Mouse (Mus musculus): Measurements from ENCODE around the gene Rln3. TPM values are rescaled to one million over a fixed set of nuclear protein-coding genes. Genes with fewer than 3 reads are reported as not detected.
"Not testable (repeated sequence)": the region's sequence is repeated elsewhere in the genome, so short reads cannot be mapped to it uniquely, and the experiment has no call there.

The Rln3 gene
- polyA plus RNA-seq, 2 experiments from 2014 or later: 45.1 to 59.1 TPM

DNA sequence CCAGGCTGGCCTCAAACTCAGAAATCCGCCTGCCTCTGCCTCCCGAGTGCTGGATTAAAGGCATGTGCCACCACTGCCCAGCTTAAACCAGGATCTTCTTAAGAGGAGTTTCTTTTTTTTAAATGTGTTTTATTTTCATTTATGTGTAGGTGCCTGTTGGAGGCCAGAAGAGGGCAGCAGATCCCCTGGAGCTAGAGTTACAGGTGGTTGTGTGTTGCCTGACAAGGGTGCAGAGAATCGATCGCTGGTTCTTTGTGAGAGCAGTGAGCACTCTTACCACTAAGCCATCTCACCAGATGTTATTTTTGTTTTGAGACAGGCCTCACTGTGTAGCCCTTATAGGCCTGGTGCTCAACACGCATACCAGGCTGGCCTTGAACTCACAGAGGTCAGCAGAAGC is 29.0 kb downstream of the Rln3 start:
- no peak for ATAC-seq

DNA sequence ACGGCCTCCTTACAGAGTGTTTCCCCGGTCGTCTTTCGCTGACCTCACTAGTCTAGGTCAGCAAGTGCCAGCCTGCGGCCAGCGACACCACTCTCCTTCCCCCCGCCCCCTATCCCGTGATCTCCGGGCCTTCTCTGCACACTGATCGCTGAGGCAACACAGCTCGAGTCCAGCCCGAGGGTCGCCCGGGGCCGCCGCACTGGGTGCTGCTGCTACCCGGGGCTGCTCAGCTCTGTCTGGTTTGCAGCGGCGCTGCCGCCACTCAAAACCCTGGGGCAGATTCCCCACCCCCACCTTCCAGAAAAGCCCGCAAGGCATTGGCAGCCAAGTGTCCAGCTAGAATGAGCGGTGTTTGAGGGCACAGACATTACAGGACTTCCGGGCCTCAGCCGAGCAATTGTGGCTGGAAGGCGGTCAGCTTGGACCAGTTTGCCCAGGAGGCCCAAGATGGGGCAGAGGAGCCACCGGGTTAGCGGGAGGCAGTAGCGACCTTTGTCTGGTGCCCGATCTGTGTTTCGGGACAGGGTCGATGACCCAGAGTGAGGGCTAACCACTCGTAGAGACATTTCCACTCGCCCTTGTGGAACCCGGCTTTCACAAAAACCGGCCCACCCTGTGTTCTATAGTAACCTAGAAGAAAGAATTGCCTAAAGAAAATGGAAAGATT is 32.2 kb downstream of the Rln3 start:
- no peak for ATAC-seq

DNA sequence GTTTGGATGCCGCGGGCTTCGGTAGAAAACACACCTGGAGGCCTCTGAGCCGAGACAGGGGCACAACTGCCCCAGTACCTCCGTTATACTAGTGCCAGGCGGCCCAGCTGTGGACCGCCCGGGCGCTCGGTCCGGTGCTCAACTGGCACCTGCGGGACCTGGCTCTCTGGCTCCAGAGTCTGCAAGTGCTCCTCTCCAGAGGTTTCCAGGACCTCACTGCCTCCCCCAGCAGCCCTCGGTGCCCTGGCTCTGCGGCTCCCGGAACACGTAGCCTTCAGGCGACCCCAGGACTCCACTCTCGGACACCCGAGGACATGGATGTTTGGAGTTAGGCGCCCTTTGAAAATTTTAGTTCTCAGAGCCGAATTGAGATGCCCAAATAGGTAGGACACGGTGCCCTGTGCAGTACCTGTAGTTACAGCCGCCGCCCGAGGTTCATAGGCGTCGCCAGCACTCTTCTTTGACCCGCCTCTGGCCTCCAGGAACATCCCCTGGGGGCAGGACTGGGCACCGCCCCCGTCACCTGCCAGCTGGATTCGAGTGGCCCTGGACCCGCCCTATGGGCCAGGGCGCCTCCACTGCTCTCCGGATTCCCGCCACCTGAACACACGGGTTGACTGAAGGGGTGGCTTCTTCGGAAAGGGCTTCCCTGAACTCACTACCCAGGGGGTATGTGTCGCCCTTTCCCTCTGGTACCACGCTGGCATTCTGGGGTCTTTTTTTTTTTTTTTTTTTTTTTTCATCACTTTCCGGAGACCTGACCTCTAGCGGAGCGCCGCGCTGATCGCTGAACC is 32.9 kb downstream of the Rln3 start, which contains the start of gene 2210011C24Rik:
Gene 2210011C24Rik, minus strand, starts transcription at position 467 of the 794 bp plus-strand sequence.
- peak; percentile 27 for ATAC-seq

DNA sequence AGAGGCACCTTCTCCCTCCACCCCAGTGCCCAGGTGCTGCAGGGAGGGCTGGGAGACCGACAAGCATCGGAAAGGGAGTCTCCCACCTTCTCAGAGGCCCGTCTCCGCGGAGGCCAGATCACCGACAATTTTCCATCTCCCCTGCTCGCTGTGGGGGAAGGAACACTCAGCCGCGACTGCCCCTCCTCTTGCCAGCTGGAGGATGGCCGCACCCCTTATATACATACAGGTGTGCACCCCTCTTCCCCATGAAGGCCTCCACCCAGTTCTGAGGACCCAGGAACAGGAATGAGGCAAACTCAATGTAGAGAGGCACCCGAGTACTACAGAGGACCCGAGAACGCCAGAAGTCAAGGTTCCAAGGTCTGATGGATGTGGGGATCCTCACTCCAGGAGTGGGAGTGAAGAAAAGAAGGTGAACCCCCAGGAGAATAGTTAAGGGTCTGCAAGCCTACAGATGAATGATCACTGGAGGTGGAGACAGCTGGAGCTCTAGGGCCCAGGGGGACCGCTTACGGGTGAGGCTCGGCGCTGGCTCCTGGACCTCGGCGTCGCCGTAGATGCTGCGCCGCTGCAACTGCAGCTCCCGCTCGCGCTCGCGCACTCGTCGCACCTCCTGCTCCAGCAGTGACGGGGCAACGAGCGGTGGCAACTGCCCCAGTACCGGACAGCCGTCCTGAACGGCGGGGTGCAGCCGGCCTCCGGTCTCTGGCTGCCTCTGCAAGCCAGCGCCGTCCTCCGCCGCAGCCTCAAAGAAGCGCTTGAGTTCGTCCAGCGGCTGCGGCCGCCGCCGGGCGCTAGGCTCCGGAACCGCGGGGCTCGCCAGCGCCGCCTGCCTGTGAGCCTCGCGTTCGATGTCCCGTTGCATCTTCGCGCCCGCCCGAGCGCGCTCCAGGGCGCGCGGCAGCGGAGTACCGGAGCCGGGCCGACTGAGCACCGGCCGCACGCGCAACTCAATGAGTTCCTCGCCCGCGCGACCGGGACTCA is 33.9 kb downstream of the Rln3 start:
- ATAC-seq: peak; percentile 76

DNA sequence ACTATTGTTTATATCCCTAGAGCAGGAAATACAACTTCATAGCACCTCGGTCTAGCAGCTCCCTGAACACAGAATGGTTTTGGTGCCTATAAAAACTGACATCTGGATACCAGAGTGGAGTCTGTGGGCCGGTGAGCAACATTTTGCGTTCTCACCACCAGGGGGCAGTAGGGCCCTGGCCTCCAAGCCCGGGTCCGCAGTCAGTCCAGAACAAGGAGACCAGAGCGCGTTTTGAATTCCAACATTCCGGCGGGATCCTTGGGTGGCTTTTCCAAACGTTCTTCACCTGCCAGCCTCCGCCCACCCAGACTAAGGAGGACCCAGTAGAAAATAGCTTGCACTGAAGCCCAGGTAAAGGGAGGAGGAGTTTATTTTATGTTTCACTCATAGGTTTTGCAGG is 34.9 kb downstream of the Rln3 start:
- ATAC-seq: no peak

DNA sequence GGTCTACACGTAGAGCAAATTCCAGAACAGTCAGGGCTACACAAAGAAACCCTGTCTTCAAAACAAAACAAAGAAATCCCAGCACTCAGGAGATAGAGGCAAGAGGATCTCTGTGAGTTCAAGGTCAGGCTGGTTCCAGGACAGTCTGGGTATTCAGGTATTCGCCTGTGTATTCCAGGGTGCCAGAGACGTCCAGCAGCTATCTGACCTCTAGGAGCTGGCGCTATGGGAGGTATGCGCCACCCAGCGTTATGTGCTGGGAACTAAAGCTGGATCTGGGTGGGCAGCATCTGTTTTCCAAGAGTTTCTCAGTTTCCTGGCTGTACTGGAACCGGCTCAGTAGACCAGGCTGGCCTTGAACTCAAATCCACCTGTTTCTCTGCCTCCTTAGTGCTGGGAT is 36.4 kb downstream of the Rln3 start:
- no peak for ATAC-seq

DNA sequence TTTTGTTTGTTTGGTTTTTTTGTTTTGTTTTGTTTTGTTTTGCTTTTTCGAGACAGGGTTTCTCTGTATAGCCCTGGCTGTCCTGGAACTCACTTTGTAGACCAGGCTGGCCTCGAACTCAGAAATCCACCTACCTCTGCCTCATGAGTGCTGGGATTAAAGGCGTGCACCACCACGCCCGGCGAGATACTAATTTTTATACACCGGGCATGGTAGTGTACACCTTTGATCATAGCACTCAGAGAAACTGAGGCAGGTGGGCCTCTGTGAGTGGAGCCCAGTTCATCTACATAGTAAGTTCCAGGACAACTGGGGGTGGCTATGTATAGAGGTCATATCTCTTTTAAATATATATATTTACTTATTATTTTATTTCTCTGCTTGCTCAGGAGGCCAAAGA is 39.3 kb downstream of the Rln3 start:
- ATAC-seq: not testable (repeated sequence)

DNA sequence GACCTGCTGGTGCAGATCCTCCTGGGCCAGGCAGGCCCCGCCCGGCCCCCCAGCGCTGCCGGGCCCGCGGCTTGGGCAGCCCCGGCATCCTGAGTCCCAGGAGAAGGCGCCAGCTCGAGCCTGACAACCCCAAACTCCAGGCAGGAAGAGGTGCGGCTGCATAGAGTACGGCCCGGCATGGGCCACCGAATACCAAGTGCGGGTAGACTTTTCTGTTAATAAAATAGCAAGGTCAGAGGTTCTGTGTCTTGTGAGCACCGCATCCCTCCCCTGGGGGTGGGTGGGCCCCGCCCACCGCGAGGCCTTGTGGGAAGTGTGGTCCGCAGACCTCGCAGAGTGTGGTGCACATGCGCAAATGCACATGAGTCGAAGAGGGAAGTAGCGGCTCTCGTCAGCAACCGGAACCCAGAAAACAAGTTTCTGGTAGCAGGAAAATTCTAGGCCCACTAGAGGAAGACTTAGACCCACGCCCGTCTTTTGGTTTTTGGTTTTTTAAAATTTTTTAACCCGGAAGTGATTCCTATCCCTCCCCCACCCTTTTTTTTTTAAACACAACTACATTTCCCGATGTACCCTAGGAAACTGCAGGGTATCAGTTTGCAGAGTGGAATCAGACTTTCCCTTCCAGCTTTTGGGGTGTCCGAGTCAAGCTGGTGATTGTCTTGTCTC is 40.1 kb downstream of the Rln3 start:
- ATAC-seq: peak; percentile 97

DNA sequence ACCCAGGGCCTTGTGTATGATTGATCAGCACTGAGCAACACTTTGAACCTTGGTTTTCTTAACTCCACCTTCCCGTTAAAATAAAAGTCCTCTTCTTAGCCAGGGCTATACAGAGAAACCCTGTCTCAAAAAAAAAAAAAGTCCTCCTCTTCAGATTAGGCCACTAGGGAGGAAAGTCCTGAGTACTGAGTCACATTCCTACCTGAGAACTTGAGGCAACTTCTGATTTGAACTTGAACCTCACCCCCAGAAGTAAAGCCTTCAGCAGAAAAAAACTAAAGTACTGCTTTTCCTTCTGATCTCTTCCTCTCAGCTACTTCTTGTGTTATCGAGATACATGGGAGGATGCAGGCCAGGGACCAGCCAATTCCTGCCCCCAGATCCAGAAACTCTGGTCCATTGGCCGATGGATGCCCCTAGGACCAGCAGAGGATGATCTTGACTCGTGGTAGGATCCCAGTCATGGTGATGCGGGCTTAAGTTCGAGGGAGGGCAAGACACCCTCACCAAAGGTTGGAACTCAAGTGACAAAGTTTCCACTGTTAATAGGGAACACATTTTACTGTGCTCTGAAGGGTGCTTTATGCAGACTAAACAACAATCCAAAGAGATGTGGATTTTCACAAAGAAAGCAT is 41.1 kb downstream of the Rln3 start:
- no peak for ATAC-seq

DNA sequence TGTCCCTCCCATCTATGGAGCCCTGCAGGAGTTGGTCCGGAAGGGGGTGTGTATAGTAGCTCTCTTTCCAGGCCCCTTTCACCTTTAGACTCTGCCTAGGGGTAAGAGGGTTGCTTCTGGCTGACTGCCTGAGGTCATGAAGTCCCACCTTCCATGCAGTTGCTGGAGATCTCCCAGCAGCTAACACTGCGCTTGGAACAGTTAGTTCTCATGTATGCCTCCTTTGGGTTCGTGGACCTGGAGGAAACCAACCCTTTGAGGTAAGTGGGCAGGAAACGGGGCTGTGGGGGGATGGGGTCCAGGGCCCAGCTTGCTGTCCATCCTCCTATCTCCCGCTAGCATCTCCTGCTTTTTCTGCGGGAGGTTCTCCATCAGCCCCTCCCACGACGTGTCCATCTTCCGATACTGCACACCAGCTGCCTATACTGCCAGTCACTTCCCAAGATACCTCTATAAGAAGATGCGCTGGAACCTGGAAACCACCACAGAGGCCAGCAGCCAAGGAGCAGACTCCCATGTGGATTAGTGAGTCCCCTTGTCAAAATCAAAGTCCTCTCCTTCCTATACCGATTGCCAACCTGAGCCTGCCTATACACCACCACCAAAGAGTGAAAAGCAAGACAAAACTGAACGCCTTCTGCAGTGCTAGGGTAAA is 41.7 kb downstream of the Rln3 start:
- ATAC-seq: no peak

DNA sequence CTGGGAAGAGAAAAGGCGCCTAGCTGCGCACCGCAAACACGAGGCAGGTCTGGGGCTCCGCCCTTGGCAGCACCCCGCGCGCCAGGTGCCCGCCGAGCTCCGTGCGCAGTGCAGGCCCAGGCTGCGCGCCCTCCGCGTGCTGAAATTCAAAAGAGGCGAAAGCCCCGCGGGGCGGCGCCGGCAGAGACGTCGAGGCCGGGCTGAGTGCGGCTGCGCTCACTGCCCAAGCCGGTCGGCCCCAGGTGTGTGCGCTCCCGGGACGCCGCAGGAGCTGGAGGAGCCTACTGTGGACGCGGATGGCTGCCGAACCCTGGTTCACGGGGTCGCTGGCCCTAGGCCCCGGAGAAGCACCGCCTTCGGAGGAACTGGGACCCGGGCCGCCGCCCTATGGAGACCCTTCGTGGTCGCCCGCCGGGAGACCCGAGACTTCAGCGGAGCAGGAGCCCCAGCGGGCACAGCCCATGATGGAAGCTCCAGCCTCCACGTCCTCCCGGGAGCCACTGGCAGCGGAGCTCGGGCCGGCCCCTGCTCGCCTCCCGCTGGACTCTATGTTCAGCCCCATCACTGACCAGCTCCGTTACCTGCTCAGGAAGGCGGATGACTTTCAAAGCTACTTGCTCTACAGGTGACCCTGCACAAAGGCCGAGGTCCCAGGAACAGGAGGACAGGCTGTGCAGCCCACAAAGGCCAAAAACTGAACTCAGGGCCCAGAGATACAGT is 43.4 kb downstream of the Rln3 start, which contains the start of gene 1700067K01Rik:
Gene 1700067K01Rik, plus strand, starts transcription at position 222 of the 720 bp plus-strand sequence.
- no peak for ATAC-seq

DNA sequence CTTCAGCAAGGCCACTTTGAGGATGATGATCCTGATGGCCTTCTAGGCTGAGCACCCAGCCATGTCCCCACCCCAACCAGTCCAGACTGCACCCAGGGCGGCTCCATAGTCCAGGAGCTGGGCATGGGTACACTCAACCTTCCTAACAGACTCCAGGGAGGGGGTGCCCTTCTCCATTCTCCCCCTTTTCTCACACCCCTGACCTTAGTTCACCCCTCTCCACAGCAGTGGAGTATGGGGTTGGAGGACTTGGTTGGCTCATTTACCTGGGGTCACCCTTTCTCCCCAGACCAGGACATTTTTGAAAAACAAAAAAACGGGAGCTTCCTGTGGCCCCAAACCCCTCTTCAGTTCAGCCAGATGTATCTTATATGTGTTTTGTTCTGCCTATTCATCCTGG is 45.0 kb downstream of the Rln3 start:
- ATAC-seq: no peak

DNA sequence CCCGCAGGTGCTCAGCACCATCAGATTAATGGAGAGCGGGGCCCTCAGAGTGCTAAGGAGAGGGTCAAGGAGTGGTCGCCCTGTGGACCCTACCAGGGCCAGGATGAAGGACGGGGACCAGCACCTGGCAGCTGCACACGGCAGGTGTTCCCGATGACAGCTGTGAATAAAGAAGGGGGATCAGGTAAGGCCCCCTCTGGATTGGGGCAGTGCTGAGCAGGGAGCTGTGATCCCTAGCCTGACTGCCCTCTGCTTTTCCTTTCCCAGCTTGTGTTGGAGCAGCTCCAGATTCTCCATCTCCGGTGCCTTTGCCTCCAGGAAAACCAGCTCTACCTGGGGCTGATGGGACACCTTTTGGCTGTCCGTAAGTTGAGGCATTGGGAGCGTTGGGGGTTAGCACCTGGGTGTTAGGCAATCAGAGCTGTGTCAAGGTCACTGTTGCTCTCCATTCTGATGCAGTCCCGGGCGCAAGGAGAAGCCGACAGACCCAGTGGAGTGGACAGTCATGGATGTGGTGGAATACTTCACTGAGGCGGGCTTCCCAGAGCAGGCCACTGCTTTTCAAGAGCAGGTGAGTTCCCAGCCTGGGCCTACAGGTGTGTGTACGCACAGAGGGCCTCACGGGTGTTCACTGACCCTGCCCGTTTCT is 45.6 kb downstream of the Rln3 start:
- no peak for ATAC-seq

DNA sequence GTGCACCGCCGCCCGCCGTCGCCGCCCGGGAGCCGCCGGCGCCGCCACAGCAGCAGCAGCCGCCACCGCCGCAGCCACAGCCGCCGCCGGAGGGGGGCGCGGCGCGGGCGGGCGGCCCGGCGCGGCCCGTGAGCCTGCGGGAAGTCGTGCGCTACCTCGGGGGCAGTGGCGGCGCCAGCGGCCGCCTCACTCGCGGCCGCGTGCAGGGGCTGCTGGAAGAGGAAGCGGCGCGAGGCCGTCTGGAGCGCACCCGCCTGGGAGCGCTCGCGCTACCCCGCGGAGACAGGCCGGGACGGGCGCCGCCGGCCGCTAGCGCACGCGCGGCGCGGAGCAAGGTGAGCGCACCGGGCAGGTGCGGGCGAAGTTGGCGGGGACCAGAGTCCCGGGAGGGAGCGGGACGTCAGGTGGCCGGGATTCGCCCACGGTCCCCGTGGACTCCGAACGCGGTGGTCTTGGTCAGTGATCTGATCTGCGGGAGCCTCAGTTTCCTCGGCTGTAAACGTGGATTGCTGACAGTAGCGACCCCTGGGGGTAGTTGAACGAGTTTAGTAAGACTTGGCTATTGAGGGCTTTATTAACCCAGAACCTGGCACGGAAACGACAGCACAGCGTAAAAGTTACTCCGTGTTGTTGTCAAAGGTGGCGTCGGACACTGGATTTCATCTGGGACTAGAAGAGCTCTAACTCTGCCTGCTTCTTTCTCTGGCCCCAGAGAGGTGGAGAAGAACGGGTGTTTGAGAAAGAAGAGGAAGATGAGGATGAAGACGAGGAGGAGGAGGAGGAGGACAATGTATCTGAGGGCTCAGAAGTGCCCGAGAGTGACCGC is 46.4 kb downstream of the Rln3 start:
- peak; percentile 63 for ATAC-seq

DNA sequence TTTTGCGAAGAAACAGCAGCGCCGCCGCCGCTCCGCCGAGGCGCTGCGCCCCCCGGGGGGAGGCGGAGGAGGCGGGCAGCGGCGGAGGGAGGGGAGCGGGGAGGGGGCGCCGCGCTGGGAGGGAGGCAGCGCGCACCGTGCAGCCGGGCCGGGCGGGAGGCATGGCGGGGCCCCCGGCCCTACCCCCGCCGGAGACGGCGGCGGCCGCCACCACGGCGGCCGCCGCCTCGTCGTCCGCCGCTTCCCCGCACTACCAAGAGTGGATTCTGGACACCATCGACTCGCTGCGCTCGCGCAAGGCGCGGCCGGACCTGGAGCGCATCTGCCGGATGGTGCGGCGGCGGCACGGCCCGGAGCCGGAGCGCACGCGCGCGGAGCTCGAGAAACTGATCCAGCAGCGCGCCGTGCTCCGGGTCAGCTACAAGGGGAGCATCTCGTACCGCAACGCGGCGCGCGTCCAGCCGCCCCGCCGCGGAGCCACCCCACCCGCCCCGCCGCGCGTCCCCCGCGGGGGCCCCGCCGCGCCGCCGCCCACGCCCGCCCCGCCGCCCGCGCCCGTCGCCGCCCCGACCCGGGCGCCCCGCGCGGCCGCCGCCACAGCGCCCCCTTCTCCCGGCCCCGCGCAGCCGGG is 47.2 kb downstream of the Rln3 start, which contains the start of gene Samd1:
Gene Samd1, plus strand, starts transcription at position 162 of the 631 bp plus-strand sequence.
- ATAC-seq: peak; percentile 2

DNA sequence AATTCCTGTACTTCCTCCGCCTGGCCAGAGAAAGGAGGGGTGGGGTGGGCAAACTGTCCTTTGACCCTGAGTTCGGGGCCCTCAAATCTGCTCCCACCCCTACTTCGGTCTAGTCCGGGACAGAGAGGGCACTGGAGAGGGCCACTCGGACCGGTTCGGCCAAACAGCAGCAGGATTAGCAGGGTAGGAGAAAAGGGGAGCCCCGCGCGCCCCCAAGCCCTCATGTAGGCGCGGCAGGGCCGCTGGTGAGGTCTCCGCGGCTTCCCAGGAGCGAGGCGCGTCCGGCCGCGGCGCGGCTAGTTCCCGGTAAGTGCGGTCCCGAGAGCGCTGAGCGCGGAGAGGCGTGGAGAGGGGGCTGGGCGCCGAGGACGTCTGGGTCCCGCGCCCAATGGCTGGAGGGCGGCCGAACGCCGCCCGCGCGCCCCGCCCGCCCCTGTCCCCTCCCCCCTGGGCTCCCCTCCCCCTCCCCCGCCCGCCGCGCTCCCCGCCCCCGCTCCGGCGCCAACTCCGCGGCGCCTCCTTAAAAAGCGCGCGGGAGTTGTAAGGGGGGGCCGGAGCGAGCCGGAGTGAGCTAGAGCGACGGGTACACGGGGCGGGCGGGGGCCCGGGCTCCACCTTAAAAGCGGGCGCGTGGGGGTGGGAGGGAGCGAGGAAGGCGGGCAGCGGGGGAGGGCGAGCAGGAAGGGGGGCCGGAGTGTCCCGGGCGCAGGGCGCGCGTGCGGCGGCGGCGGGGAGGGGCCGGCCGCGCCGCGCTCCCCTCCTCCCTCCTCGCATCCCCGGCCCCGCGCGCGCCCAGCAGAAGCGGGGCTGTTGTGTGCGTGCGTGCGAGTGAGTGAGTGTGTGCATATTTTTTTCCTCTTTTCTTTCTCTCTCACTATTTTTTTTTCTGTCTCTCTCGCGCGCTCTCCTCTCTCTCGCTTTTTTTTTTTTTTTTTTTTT is 48.0 kb downstream of the Rln3 start:
- peak; percentile 48 for ATAC-seq

DNA sequence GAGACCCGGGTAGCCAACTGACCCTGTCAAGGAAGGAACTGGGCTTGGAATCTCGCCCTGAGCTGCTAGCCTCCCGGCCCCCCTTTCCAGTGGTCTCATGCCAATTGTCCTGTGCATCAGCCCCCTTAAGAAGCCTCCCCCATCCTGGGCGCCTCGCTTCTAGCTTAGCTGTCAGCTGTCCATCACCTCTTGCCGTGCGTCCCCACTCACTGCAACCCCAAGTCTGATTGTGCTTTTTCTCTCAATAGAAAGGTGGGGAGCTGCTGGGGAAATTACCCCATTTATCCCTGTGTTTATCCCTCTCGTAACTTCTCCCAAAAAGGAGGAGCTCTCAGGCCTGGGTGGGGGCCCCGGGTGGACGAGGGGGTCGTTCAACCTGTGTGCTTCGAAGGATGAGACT is 48.8 kb downstream of the Rln3 start:
- no peak for ATAC-seq

All from CD4-positive, CD25-positive, alpha-beta regulatory T cell, adult 4 months (primary cell).